Mouse (Mus musculus) neural tube, embryonic 15.5 days (tissue): ENCODE results near the gene Mgat4b. TPM values are rescaled to one million over a fixed set of nuclear protein-coding genes. Genes with fewer than 3 reads are reported as not detected.
A peak's percentile ranks its signal among the peaks of the same experiment; 100 is the strongest.

ENCODE experiments used
- ATAC-seq: fragments of 200-750 bp; cut with Nextera tagmentation; 2 replicates; pipeline ENCODE4 v1.8.0; 2017; ENCODE audit warnings: mild to moderate bottlenecking, moderate TSS enrichment, moderate library complexity; ENCODE audit not compliant: low FRiP score
- H3K27ac ChIP-seq: fragments of 300-500 bp; sonication (generic); replicated peaks from 2 replicates; pipeline ENCODE4 v1.5.1; 2015; ENCODE audit warnings: mild to moderate bottlenecking, inconsistent platforms
- H3K27me3 ChIP-seq: fragments of 300-500 bp; sonication (generic); replicated peaks from 2 replicates; pipeline ENCODE4 v1.6.1; 2015; ENCODE audit warnings: inconsistent platforms
- H3K36me3 ChIP-seq: fragments of 300-500 bp; sonication (generic); 2 replicates; pipeline ENCODE4 v1.6.1; 2015; ENCODE audit warnings: inconsistent platforms
- H3K4me1 ChIP-seq: fragments of 300-500 bp; sonication (generic); 2 replicates; pipeline ENCODE4 v1.6.1; 2015; ENCODE audit warnings: inconsistent platforms
- H3K4me2 ChIP-seq: fragments of 300-500 bp; sonication (generic); 2 replicates; pipeline ENCODE4 v1.6.1; 2015; ENCODE audit warnings: inconsistent platforms, mild to moderate bottlenecking, moderate library complexity
- H3K4me3 ChIP-seq: fragments of 300-500 bp; sonication (generic); replicated peaks from 2 replicates; pipeline ENCODE4 v1.5.1; 2015; ENCODE audit warnings: mild to moderate bottlenecking, inconsistent platforms
- H3K9ac ChIP-seq: fragments of 300-500 bp; sonication (generic); replicated peaks from 2 replicates; pipeline ENCODE4 v1.6.1; 2015; ENCODE audit warnings: mild to moderate bottlenecking, inconsistent platforms
- H3K9me3 ChIP-seq: fragments of 300-500 bp; sonication (generic); replicated peaks from 2 replicates; pipeline ENCODE4 v1.6.1; 2016; ENCODE audit warnings: inconsistent platforms
- WGBS: fragments of 180-500 bp; shearing (Covaris S2); methylation state at CpG from one replicate; pipeline ENCODE4 v1.1.7; 2015; ENCODE audit warnings: mixed read lengths; 5-methylcytosine and 5-hydroxymethylcytosine counted together
- polyA plus RNA-seq: library from polyadenylated mRNA; unstranded; fragments of >200 nt; fragmentation: Nextera tagmentation; extraction: Ambion mirVana; gene quantifications from 2 replicates; pipeline ENCODE4 v1.2.1, GENCODE M21; 2015

Mgat4b gene
- polyA plus RNA-seq, 1 experiment from 2014 or later, result 63.8 TPM

DNA sequence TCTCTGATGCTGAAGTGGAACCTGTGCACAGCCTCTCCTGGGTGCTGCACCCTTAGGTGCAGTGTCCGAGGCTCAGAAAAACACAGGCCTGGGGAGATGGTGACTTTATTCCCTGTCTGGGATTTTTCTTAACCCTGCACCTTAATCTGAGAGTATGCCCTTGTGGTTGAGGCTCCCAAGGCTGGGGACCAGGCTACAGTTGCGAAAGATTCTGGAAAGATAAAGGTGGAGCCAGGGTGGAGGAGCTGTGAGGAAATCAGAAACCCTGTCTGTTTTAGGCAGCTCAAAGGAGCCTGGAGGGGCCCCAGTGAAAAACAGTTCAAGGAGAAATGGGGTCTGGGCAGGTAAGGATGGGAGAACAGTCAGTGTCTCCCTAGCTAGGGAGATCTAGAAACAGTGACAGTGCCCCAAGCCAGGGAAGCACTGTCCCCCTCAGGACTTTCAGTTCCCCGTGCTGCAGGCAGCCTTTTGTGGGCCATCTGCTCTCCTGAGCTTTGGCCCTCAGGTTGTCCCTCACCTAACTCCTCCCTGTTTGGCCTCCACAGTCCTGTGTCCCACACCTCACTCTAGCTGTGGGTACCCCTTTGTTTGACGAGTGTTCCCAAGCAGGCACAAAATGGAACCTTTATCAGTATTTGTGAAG is 6.2 kb downstream of the Mgat4b start:
- Histone ChIP-seq H3K9me3 (no peaks in the 10 kb centered on the region), H3K36me3 (no peaks in the 10 kb centered on the region), H3K4me1 (peaks cover 22% of the 10 kb centered on the region), H3K27ac (no peak overlapping the region), H3K4me3 (no peak overlapping the region), H3K4me2 (no peak overlapping the region), H3K9ac (no peak overlapping the region), H3K27me3 (no peaks in the 10 kb centered on the region)
- no peak for ATAC-seq
- 84% methylated on average over 4 of the region's 4 CpGs for WGBS

DNA sequence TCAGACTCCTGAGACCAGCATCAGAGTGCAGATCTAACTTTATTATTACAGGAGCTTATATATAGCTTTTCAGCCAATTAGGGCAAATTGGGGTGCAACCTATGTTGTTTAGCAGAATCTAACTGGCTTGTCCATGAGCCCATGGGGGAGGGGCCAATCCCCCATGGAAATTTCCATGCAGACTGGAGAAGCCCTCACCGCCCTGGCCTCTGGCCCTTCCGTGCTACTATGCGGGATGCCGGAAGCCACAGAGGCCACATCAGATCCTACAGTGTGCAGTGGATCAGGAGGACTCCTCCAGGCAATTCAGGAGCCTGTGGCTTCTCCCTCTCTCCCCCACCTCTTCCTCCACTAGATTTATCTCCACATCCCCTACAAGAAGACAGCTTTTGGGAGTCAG is 7.1 kb downstream of the Mgat4b start:
- H3K27me3 ChIP-seq, result no peaks in the 10 kb centered on the region
- whole genome bisulfite sequencing, result 71% methylated on average over 4 of the region's 4 CpGs
- H3K27ac ChIP-seq, result no peak overlapping the region
- no peak overlapping the region for H3K4me2 ChIP-seq
- H3K9ac ChIP-seq, result no peak overlapping the region
- H3K4me3 ChIP-seq, result no peak overlapping the region
- peaks cover 27% of the 10 kb centered on the region for H3K4me1 ChIP-seq
- H3K9me3 ChIP-seq, result no peaks in the 10 kb centered on the region
- H3K36me3 ChIP-seq, result no peaks in the 10 kb centered on the region
- no peak for ATAC-seq

DNA sequence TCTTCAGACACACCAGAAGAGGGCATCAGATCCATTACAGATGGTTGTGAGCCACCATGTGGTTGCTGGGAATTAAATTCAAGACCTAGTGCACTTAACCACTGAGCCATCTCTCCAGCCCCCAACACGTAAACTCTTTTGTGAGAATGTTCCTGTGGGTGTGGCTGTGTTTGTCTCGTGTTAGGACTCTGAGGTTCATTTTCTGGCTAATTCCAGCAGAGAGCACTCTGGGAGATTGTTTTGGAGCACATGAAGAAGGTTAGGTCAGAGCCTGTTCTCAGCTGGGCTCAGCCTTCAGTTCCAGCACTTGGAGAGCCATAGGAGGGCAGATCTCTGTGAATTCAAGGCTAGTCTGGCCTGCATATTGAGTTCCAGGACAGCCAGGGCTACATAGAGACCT is 9.1 kb downstream of the Mgat4b start:
- 48% methylated on average over 2 of the region's 2 CpGs for WGBS
- no peak overlapping the region for H3K9ac ChIP-seq
- H3K27ac ChIP-seq, result no peak overlapping the region
- no peaks in the 10 kb centered on the region for H3K27me3 ChIP-seq
- H3K4me1 ChIP-seq, result peaks cover 42% of the 10 kb centered on the region
- H3K36me3 ChIP-seq, result no peaks in the 10 kb centered on the region
- H3K9me3 ChIP-seq, result no peaks in the 10 kb centered on the region
- H3K4me2 ChIP-seq, result no peak overlapping the region
- H3K4me3 ChIP-seq, result no peak overlapping the region
- no peak for ATAC-seq

DNA sequence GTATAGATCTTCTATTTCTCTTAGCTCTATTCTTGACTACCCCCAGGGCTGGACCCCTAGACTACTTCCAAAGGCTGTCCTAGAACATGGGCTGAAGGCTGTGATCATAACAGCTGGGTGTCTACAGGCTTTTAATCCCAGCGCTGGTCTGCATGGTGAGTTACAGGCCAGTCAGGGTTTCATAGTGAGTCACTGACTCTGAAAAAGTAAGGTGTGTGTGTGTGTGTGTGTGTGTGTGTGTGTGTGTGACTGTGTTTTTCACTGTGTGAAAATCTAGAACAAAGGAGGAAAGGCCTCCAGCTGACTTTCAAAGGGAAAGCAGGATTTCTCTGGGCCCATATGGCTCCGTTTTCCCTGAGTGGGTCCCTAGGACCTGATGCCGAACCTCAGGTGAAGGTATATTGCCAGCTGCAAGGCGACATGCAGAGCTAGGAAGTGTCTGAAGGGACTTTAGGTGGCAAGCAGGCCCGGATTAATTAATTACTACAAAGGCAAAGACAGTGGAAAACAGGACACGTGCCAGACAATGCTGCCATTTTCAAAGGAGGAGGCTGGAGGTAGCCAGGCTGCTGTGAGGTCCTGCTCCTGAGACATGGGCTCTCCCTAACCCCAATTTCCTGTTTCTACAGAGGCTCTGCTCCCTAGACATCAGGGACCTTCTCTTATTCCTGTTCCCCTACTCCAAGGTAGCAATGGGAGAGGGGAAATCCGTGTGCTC is 12.0 kb downstream of the Mgat4b start:
- Histone ChIP-seq H3K4me1 (peaks cover 47% of the 10 kb centered on the region), H3K36me3 (no peaks in the 10 kb centered on the region), H3K27me3 (no peaks in the 10 kb centered on the region), H3K9me3 (no peaks in the 10 kb centered on the region), H3K9ac (peak overlapping the region; percentile 30; the same call in 1 of the 2 replicates), H3K4me2 (peak overlapping the region; percentile 91), H3K27ac (no peak overlapping the region), H3K4me3 (peak overlapping the region; percentile 80; the same call in 1 of the 2 replicates)
- WGBS, result 44% methylated on average over 7 of the region's 7 CpGs
- no peak for ATAC-seq

DNA sequence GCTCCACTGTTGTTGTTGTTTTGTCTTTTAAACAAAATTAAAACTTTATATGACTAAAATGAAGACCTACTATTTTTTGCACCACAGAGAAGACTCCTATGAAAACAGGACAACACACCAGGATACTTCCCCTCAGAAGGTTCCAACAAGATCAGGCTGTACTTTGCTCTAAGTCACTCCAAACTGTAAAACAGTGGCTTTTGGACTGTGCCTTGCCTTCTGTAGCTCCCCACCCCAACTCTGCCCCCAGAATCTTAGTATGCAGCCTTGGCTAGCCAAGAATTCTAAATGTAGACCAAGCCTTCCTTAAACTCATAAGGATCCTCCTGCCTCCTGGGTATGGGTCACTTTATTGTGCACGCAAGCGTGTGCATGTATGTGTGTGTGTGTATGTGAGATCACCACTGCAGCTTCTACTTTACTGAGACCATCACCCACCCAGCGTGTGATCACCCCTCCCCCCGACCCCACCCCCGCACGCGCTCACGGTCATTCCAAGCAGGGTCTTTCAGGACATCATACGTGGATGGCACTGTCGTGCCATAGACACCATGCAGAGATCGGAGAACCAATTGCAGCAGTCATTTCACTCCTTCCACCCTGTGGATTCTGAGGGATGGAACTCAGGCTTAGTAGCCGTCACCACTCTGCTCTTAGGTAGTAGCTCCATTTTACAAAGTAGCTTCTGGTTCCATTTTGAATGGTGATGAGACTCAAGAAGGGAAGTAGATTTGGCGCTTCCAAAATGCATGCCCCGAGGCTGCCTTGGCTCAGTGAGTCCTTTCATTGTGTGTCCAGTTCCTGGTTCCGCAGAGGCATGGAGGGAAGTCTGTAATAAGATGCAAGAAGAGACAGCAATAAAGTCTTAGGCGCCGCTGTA is 13.3 kb downstream of the Mgat4b start:
- H3K4me3 ChIP-seq, result peak overlapping the region; percentile 80
- ATAC-seq, result peak; percentile 33
- no peaks in the 10 kb centered on the region for H3K36me3 ChIP-seq
- no peaks in the 10 kb centered on the region for H3K27me3 ChIP-seq
- no peaks in the 10 kb centered on the region for H3K9me3 ChIP-seq
- peak overlapping the region; percentile 100 for H3K9ac ChIP-seq
- H3K4me1 ChIP-seq, result peaks cover 56% of the 10 kb centered on the region
- peak overlapping the region; percentile 91 for H3K4me2 ChIP-seq
- H3K27ac ChIP-seq, result peak overlapping the region; percentile 94
- 5% methylated on average over 17 of the region's 17 CpGs for WGBS

DNA sequence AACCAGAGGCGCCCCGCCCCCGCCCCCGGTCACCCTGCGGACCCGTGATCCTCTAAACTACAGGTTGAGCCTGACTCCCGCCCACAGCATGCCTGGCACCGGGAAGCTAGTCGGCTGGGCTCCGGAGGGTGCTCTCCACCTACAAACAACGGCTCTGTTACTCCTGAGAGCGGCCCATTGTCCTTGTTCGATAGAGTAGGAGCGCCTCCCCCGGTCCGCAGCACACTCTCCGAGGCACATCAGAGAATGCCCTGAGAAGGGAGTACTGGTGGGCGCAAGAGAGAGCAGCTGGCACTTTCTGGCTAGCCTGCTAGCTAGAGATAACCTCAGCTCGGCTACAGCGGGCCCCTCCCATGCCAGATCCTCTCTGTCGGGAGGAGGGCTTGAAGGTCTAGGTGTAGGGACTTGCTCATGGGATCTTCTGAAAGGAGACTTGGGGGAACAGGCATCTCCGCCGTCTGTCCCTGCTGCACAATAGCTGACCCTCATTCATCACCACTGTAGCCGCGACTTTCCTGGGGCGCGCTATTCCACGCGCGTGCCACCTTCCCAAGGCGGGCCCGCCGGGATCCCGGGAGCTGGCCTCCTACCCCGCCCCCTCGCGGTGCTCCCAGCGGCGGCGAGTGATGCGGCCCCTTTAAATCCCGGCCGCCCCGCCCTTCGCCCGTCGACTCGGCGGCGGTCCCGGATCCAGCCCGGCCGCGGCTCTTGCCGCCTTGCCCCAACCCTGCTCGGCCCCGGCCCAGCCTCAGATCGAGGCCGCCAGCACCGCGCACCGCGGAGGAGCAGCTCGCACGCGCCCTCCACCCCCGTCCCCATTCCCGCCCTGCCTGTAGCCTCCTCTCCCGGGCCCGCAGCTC is 14.2 kb downstream of the Mgat4b start:
- Histone ChIP-seq H3K4me3 (peak overlapping the region; percentile 80), H3K36me3 (no peaks in the 10 kb centered on the region), H3K4me2 (peak overlapping the region; percentile 91), H3K27ac (peak overlapping the region; percentile 94), H3K9me3 (no peaks in the 10 kb centered on the region), H3K9ac (peak overlapping the region; percentile 100), H3K27me3 (no peaks in the 10 kb centered on the region), H3K4me1 (peaks cover 58% of the 10 kb centered on the region)
- peak; percentile 87 for ATAC-seq
- WGBS, result under 1% methylated on average over 69 of the region's 70 CpGs

DNA sequence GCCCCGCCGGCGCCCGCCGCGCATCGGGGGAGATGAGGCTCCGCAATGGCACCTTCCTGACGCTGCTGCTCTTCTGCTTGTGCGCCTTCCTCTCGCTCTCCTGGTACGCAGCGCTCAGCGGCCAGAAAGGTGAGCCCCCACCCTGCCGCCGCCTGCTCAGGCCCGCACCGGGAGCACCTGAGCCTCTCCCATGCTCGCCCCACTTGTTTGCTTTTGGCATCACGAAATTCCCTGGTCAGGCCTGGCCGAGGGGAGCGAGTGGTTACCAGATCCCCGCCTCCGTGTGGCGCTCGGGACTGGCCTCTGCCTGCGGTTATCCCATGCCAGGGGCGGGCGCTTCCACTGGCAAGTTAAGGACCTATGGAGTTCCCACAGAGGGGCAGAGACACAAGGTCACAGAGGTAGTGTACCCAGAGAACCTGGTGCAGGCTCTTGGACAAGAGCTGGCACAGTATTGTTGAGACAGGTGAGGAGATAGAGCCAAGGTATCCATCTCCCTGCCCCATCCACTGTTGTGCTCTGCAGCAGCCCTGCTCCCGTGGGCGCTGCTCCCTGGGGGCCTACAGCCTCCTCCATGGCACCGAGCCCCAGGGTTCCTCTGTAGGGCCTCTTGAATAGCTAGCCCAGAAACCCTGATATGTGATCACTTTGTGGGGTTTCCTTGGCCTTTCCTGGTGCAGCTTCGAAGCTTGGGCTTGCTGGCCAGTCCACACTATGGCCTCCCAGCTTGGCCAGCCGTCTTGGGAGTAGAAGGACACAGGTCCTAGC is 15.1 kb downstream of the Mgat4b start:
- Histone ChIP-seq H3K36me3 (no peaks in the 10 kb centered on the region), H3K27ac (peak overlapping the region; percentile 94), H3K9me3 (no peaks in the 10 kb centered on the region), H3K4me1 (peaks cover 59% of the 10 kb centered on the region), H3K9ac (peak overlapping the region; percentile 100), H3K4me3 (peak overlapping the region; percentile 80), H3K4me2 (peak overlapping the region; percentile 91), H3K27me3 (no peaks in the 10 kb centered on the region)
- WGBS, result 3% methylated on average over 34 of the region's 34 CpGs
- peak; percentile 16 for ATAC-seq

DNA sequence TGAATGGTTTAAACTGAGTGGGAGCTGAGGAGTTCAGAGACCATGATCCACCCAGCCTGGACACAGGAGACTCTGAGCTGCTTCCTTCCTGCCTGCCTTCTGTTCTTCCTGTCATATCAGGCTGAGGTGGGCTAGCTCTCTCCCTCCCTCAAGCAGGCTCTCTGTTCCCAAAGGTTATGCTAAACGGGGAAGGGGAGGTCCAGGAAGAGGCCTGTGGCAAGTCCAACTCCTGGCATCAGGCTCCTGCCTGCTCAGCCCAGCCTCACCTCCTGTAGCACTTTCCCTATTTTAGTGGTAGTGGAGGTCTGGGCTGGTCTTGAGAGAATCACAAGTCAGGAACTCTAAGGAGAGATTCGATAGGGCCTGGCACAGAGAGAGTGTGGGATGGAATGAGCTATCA is 15.7 kb downstream of the Mgat4b start:
- H3K4me2 ChIP-seq, result peak overlapping the region; percentile 91
- 38% methylated on average over 2 of the region's 2 CpGs for WGBS
- H3K27me3 ChIP-seq, result no peaks in the 10 kb centered on the region
- no peak for ATAC-seq
- H3K9me3 ChIP-seq, result no peaks in the 10 kb centered on the region
- H3K4me3 ChIP-seq, result peak overlapping the region; percentile 80
- H3K4me1 ChIP-seq, result peaks cover 63% of the 10 kb centered on the region
- no peaks in the 10 kb centered on the region for H3K36me3 ChIP-seq
- peak overlapping the region; percentile 100 for H3K9ac ChIP-seq
- peak overlapping the region; percentile 94; the same call in 1 of the 2 replicates for H3K27ac ChIP-seq

DNA sequence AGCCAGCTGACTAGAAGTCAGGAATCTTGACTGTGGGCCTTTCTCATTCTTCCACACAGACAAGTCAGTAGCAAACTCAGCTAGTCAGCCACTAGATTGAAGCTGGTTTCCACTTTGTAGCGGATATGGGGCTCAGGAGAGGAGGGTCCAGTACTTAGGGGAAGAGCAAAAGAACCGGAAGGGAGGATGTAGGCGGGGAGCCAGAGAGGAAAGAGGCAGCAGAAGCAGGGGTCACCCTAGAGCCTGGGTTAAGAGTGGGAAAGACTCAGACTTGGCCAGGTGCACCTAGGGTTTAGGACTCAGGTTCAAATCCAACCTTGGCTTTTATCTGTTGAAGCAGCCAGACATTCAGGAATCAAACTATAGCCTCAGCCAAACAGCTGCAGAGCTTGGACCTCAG is 16.5 kb downstream of the Mgat4b start:
- no peak overlapping the region for H3K27ac ChIP-seq

DNA sequence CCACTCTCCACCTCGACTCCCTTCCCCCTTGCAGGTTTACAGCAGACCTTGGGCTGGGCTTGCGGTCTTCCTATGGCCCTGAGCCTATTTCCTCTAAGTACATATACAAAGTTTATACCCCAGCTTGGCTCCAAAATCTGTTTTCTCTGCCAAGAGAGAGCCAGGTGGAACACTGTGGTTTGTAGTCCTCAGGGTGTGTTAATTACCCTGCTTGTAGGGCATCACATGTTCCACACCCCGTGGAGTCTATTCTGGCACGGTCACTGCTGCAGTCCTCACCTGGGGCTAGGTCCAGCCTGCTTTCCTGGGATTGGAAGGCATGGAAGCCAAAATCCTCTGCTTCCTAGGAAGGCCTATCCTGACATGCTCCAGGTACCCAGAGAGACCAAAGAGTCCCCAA is 17.0 kb downstream of the Mgat4b start:
- Histone ChIP-seq H3K4me3 (no peak overlapping the region), H3K9me3 (no peaks in the 10 kb centered on the region), H3K27ac (no peak overlapping the region), H3K4me1 (peaks cover 59% of the 10 kb centered on the region), H3K9ac (0 out of 2 replicates have a peak overlapping the region, but pooled peaks have one; percentile 100), H3K4me2 (peak overlapping the region; percentile 91), H3K36me3 (peaks cover 13% of the 10 kb centered on the region), H3K27me3 (no peaks in the 10 kb centered on the region)
- WGBS, result 72% methylated on average over 4 of the region's 4 CpGs
- ATAC-seq, result no peak

More for the DNA sequence above, 16.5 kb downstream of the Mgat4b start:
- Histone ChIP-seq H3K27me3 (no peaks in the 10 kb centered on the region), H3K9me3 (no peaks in the 10 kb centered on the region), H3K4me1 (peaks cover 63% of the 10 kb centered on the region), H3K4me3 (peak overlapping the region; percentile 80; the same call in 1 of the 2 replicates), H3K9ac (peak overlapping the region; percentile 100; the same call in 1 of the 2 replicates), H3K36me3 (peaks cover 8% of the 10 kb centered on the region), H3K4me2 (peak overlapping the region; percentile 91)
- ATAC-seq, result no peak
- 88% methylated on average over 3 of the region's 3 CpGs for WGBS
